Mouse (Mus musculus): ENCODE data around the gene Ntn4. TPM values are rescaled to one million over a fixed set of nuclear protein-coding genes. Genes with fewer than 3 reads are reported as not detected.

The Ntn4 gene
- polyA plus RNA-seq, 1 experiment: not detected

GRCm38 (mm10) chr10:93661348-93661991 lies 21.0 kb downstream of the Ntn4 start:
- TF ChIP-seq GATA1 (IDR thresholded peaks at IDR 0.05; ENCODE audit: low read length): no peak

- TF ChIP-seq GATA1 (IDR thresholded peaks at IDR 0.05; ENCODE audit: low read length): no peak
Measured at GRCm38 (mm10) chr10:93662018-93662417, 21.5 kb downstream of the Ntn4 start.

- TF ChIP-seq GATA1 (IDR thresholded peaks at IDR 0.05; ENCODE audit: low read length): no peak
Measured at GRCm38 (mm10) chr10:93666222-93666621, 25.7 kb downstream of the Ntn4 start.

- TF ChIP-seq GATA1 (IDR thresholded peaks at IDR 0.05; ENCODE audit: low read length): no peak
Measured at GRCm38 (mm10) chr10:93666996-93667395, 26.5 kb downstream of the Ntn4 start.

GRCm38 (mm10) chr10:93672646-93673479 lies 32.4 kb downstream of the Ntn4 start:
- no peak for TF ChIP-seq GATA1 (IDR thresholded peaks at IDR 0.05; ENCODE audit: low read length)

- TF ChIP-seq GATA1 (IDR thresholded peaks at IDR 0.05; ENCODE audit: low read length): no peak
Measured at GRCm38 (mm10) chr10:93679191-93680007, 38.9 kb downstream of the Ntn4 start.

GRCm38 (mm10) chr10:93680680-93681377 lies 40.3 kb downstream of the Ntn4 start:
- TF ChIP-seq GATA1 (IDR thresholded peaks at IDR 0.05; ENCODE audit: low read length): no peak

GRCm38 (mm10) chr10:93682185-93682747 lies 41.8 kb downstream of the Ntn4 start:
- no peak for TF ChIP-seq GATA1 (IDR thresholded peaks at IDR 0.05; ENCODE audit: low read length)

- no peak for TF ChIP-seq GATA1 (IDR thresholded peaks at IDR 0.05; ENCODE audit: low read length)
Measured at GRCm38 (mm10) chr10:93683185-93683584, 42.7 kb downstream of the Ntn4 start.

- no peak for TF ChIP-seq GATA1 (IDR thresholded peaks at IDR 0.05; ENCODE audit: low read length)
Measured at GRCm38 (mm10) chr10:93683896-93684295, 43.4 kb downstream of the Ntn4 start.

GRCm38 (mm10) chr10:93686579-93686978 lies 46.1 kb downstream of the Ntn4 start:
- TF ChIP-seq GATA1 (IDR thresholded peaks at IDR 0.05; ENCODE audit: low read length): no peak

GRCm38 (mm10) chr10:93687781-93688180 lies 47.3 kb downstream of the Ntn4 start:
- no peak for TF ChIP-seq GATA1 (IDR thresholded peaks at IDR 0.05; ENCODE audit: low read length)

- no peak for TF ChIP-seq GATA1 (IDR thresholded peaks at IDR 0.05; ENCODE audit: low read length)
Measured at GRCm38 (mm10) chr10:93688306-93689171, 48.1 kb downstream of the Ntn4 start.

- no peak for TF ChIP-seq GATA1 (IDR thresholded peaks at IDR 0.05; ENCODE audit: low read length)
Measured at GRCm38 (mm10) chr10:93691344-93691743, 50.9 kb downstream of the Ntn4 start.
